Mouse (Mus musculus) CD4-positive helper T cell, adult 2 months (primary cell): ENCODE measurements at regions not wholly inside any gene's neighbourhood (a gene's known extent, or its start where the extent isn't known, plus 50 kb on each side); places are given as distances from the start of the nearest gene placed in this dataset.

ENCODE experiments used
- DNase-seq: peaks from one replicate; pipeline ENCODE4 v3.0.0-alpha.2; 2012; ENCODE audit warnings: low read depth, missing footprints, low spot score

DNA sequence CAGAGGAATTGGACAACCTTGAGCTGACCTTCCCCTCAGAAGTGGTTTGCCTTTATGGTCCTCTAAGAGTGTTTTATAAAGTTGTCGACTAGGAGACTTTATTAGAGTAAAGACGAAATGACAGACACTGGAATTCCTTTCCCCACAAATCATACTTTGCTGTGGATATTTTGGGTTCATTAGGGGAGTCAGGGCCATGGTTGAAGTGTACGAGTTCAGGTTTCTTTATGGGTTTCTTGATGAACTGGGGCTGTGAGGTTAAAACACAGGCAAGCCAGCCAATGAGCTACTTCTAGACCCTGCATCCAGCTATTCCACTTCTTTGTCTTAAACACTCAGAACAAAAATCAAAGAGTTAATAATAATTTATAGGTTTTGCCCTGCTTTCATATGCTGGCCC, 153.0 kb downstream of the Pax1 start:
- no peak for DNase-seq

DNA sequence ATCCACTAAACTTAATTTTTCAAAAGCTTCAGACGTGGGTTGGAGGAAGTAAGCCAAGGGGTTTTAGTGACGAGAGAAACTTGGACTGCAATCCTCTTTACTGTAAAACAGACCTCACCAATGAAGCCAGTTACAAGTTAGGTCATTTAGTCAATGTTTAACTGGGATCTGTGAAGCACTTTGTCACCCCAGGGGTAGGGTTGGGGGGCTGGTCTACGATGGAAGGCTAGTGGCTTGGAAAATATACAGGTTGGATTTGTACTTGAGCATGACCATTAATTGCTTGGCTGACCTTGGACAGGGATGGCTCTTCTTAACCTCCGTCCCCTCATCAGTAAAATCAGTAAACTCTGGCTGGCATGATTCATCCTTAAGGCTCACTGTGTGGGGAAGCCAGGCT, 142.2 kb downstream of the Pax1 start:
- DNase-seq = no peak

DNA sequence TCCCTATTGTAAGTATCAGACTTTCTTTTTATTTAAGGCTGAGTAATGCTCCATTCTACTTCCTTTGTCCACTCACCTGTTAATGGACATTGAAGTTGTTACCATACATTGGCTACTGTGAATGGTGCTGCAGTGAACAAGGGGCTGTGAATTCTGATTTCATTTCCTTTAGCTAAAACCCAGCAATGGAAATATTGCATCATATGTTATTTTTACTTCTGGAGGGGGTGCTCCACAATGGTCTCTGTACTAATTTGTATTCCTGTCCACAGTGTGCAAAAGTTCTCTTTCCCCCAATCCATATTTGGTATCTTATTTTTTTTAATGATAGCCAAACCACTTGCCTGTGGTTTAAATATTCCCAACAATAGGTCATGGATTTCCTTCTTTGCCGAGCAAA, 137.0 kb downstream of the Pax1 start:
- DNase-seq = no peak

DNA sequence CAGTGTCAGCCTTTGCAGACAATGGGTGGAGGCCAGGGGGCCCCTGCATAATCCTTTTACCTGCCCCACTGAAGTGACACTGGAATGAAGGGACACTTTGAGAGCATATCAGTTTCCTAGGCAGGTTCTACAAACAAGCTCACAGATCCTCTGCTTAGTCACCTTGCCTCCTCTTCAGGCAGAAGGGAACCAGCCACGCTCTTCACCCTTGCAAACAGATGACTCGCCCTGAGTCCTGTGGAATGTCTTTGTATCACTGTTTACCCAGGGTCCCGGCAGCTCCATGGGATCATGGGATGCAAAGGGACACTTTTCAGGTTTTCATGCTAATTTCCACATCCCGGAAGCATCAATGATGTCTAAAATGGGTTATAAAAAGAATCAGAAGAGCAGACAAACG, 94.2 kb downstream of the Pax1 start:
- DNase-seq = no peak

DNA sequence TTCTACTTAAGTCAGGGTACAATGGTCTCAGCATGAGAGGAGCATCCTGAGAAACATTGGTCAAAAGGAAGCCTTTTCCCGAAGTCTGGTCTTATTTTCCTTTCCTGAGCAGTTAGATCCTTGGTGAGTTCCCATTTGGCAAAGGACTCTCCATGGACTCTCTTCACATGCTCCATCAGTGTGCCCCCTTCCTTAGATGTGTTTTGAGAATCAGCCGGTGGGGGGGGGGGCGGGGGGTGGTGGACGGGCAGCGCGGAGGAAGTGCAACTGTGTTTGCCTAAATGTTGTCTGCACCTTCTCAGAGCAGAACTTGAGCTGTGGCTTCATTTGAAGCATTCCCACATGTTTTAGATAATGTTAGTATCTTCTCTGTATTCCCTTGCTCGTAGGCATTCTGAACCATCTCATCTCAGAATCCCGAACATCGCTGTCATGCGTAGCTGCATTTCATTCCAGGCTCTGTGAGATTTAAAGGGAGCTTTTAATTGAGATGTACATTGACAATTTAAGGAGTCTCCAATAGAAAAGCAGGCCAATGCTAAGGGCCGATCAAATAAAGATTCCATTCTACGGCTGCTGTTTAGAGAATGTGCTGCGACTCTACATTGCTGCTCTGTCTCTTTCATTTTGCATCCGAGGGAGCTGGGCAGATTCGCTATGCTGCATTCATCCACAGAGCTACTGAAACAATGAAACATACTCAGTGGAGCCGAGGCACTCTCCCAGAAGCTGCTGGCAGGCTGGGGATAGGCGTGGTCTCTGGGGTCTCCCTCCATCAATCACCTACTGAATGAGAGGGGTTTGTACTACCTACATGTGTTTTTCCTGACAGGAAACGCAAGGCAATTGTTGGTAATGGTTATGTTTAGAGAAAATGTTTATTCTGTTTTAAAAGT, 92.9 kb downstream of the Pax1 start:
- DNase-seq = no peak
